Mouse (Mus musculus) cerebellum, postnatal 25 days (tissue): ENCODE data around the gene Sub1.

Experiments used
- DNase-seq, 2 experiments: peaks; one replicate each; pipeline ENCODE4 v3.0.0; 2021; ENCODE audit warnings: mixed read lengths in 2 of 2

Gene Sub1

DNA sequence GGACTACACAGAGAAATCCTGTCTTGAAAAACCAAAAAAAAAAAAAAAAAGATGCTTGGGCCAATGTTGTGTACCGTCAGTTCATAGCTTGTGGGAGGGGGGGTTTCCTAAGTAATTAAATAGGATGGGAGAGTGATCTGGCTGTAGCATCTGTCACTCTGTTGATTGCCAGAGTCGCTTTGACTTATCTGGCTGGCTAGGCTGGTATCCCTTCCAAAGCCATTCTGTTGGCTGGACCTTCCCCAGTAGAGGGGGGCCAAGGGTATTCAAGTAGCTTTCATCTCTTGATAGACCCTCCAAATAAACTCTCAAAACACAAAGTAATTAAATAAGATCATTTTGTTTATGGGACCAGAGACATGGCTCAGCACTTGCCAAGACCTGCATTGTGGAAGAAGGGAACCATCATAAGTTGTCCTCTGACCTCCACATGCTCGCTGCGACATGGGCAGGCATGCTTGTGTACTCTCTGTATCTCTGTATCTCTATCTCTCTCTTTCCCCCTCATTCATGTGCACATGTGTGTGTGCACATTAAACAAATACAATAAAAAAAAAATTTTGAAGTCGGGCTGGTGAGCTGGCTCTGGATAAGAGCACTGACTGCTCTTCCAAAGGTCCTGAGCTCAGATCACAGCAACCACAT, 31.5 kb downstream of the Sub1 start:
- no peak for DNase-seq

DNA sequence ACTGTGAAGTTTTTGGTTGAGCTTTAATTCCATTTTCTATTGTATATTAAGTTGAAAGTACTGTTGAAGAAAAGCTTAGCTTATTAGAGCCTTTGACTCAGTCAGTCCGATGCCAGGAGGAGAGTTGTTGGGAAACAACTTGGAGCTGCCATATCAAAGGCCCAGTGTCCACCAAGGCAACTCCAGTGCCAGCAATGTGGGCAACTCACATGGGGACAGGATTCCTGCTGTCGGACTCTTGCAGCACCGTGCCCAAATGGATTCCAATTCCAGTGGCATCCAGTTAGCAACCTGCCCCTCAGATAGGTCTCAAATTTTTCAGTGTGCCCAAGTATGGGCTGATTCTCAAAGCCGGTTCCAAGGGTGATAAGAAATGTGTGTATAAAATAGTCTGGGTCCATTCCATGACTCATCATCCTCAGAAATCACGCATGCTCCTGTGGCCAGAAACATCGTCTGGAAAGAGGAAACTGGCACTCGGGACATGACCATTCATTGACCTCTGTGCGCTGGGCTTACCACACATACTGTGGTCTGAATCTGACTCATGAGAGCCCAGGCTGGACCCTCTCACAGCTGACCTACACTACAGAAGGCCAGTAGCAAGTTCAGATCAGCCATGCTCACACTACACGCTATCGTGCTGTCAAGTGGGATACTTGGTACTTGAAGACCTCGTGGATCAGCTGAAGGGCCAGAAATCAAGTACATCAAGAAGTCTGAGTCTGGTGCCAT, 32.8 kb downstream of the Sub1 start:
- no peak for DNase-seq

DNA sequence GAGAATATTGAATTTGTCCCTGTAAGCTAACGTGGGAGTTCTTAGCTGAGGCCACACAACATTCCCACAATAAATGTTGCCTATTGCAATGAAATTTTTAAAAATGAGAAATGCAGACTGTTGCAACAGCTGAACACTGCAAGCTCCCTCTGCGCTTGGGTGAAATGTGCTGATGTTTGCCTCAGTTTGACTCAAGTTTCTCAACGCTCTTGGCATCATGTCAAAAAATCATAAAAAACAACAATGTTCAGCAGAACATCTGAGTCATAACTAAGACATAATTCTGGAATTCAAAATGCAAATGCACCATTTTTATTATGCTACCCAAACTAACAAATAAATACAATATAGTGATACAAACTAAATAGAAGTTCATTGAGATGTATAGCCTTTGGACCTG, 37.1 kb downstream of the Sub1 start:
- DNase-seq = no peak

DNA sequence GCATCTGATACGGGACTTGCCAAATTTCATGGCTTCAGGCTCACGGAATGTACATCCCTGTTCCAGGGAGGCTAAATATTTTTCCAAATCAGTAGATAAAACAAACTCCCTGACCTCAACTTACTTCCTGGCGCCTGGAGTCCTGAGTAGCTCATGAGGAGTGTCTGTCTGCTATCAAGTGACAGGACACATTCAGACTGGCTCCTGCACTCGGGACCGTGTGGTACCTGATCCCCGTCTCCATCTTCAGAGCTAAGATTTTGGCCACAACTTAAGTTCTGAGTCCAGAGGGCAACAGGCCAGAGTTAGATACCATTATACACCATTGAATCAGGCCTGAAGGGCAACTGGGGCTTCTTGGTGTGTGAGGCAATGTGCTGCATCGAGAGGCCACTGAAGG, 40.7 kb downstream of the Sub1 start:
- no peak for DNase-seq

DNA sequence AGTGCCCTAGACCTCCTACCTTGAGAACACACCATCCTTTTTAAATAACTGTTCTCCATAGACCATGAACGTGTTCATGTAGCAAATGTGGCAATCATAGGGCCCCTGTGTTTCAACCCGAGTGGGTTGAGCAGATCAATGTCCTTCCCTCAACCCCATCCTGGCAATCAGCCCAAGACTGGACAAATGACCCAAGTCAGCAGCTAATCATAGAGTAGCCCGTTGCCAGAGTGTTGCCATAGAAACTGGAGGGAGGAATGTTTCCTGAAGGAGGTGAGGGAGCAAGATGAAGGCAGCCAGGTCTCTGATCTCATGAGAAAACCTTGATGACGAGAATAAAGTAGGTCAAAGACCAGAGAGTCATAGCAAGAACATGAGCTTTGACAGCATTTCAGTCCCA, 42.6 kb downstream of the Sub1 start:
- no peak for DNase-seq

DNA sequence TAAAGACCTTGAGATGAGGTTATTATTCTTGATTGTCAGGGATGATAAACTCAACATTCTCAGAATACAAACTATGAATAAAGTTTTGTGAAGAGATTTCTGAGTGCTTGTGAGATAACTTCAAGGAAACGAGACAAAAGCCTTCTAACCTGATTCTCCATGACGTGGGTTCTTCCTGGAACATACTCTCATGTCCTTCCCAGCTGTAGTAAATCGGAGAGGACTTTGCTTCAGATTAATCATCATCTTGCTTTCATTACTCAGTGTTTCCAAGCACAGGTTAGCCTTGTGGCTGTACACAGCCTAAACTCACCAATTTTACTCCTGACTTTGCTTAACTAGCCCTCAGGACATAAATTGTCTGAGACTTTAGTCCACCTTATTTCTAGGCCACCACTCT, 44.6 kb downstream of the Sub1 start:
- DNase-seq = no peak

DNA sequence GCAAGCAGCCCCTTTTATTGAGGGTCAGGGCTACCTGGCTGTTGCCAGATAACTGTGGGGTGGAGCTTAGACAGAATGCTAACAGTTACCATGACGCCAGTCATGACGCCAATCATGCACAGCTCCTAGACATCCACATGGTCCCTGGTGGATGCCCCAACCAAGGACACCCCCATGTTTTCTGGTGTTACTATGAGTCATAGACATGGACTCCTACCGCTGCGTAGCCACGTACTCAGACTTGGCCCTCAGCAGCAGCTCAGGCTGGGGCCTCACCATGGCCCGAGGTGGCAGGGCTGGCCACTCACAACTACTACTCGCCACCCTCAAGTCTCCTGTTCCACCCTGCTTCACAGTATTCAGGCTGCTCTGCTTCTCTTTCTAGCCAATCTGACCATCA, 45.6 kb downstream of the Sub1 start:
- no peak for DNase-seq

DNA sequence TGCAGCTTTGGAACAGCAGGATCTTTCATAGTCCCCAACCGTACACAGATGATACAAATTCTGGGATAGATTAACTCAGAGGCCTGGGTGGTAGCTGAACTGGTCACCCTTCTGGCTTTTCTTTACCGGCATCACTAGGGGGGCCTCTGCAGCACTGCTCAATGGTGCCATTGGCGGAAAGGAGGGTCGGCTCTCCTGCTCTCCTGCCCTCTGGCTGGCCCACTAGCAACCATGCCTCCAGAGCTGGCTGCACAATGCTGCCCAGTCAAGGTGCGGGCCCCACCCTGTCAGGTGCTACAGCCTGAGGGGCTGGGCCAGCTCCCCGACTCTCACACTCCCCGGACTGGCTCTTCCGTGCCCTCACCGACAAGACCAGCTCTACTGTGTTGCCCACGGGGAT, 46.6 kb downstream of the Sub1 start:
- no peak for DNase-seq

DNA sequence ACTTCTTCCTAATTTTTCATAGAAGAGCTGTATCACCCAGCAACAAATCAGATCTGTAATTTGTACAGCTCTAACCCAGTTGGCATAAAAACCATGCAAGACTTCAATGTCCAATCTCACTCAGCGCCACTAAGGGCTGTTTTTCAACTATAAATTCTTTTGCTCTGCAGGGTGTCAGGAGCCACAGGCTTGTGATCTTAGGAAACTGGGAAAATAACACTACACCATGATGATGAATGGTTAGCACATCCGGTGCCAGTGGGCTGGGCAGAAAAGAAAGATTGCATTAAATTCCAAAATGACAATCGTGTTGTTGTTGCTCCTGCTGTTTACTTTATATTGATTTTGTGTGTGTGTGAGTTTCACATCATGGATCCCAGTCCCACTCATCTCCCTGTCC, 47.3 kb downstream of the Sub1 start:
- no peak for DNase-seq

DNA sequence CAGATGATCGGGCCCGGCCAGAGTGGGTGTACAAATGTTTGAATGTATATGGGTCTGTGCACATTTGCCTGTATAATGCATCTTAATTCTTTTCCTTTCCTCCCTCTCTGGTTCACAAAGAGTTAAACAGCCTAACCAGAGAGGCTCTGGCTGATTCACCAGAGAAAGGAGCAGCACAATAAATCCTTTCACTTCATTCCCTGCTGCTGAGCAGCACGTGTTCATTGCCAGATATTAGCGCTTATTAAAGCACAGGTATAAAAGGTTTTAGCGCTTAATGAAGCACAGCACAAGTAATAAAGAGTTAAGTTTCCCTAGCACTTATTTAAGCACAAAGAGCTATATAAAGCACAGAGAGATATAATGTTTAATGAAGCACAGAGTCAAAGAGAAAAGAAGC, 55.9 kb downstream of the Sub1 start:
- DNase-seq = no peak
